Mouse (Mus musculus) stomach, postnatal 0 days (tissue): ENCODE data around the gene Ppp1r14b. TPM values are rescaled to one million over a fixed set of nuclear protein-coding genes. Genes with fewer than 3 reads are reported as not detected.

Source experiments
- ATAC-seq: fragments of 200-750 bp; cut with Nextera tagmentation; 2 replicates; pipeline ENCODE4 v1.8.0; 2017; ENCODE audit not compliant: low FRiP score, low TSS enrichment
- DNase-seq: peaks from one replicate; pipeline ENCODE4 v3.0.0-alpha.2; 2016; ENCODE audit warnings: low spot score
- H3K27ac ChIP-seq: fragments of 300-500 bp; sonication (generic); replicated peaks from 2 replicates; pipeline ENCODE4 v1.5.1; 2014; ENCODE audit warnings: mild to moderate bottlenecking, control low read depth
- H3K27me3 ChIP-seq: fragments of 300-500 bp; sonication (generic); 2 replicates; pipeline ENCODE4 v1.6.1; 2014; ENCODE audit warnings: low read length; ENCODE audit not compliant: control insufficient read depth, insufficient read depth
- H3K36me3 ChIP-seq: fragments of 300-500 bp; sonication (generic); 2 replicates; pipeline ENCODE4 v1.6.1; 2014; ENCODE audit warnings: low read length, mixed read lengths; ENCODE audit not compliant: control insufficient read depth, insufficient read depth
- H3K4me1 ChIP-seq: fragments of 300-500 bp; sonication (generic); replicated peaks from 2 replicates; pipeline ENCODE4 v1.6.1; 2014; ENCODE audit warnings: antibody characterized with exemption; ENCODE audit not compliant: control insufficient read depth, insufficient read depth
- H3K4me2 ChIP-seq: fragments of 300-500 bp; sonication (generic); replicated peaks from 2 replicates; pipeline ENCODE4 v1.6.1; 2014; ENCODE audit warnings: low read depth, mild to moderate bottlenecking, control low read depth, moderate library complexity
- H3K4me3 ChIP-seq: fragments of 300-500 bp; sonication (generic); 2 replicates; pipeline ENCODE4 v1.5.1; 2014; ENCODE audit warnings: low read depth, low read length, control low read depth
- H3K9ac ChIP-seq: fragments of 300-500 bp; sonication (generic); 2 replicates; pipeline ENCODE4 v1.6.1; 2014; ENCODE audit warnings: mild to moderate bottlenecking, low read length, control low read depth, mixed read lengths
- H3K9me3 ChIP-seq: fragments of 300-500 bp; sonication (generic); 2 replicates; pipeline ENCODE4 v1.6.1; 2016; ENCODE audit warnings: low read length; ENCODE audit not compliant: control insufficient read depth
- CTCF ChIP-seq: IDR thresholded peaks from 2 replicates; pipeline ENCODE4 v1.5.1; 2016; ENCODE audit warnings: antibody characterized with exemption, low read depth, mild to moderate bottlenecking, moderate library complexity
- EP300 ChIP-seq: optimal IDR thresholded peaks from 2 replicates; pipeline ENCODE3; 2016; ENCODE audit warnings: antibody characterized with exemption
- WGBS: fragments of 180-500 bp; shearing (Covaris S2); extraction: QIAGEN DNeasy Blood & Tissue Kit; methylation state at CpG from one replicate; pipeline ENCODE4 v1.1.7; 2014; 5-methylcytosine and 5-hydroxymethylcytosine counted together
- polyA plus RNA-seq: library from polyadenylated mRNA; unstranded; fragments of >200 nt; fragmentation: Nextera tagmentation; extraction: Ambion mirVana; gene quantifications from 2 replicates; pipeline ENCODE4 v1.2.1, GENCODE M21; 2015

Ppp1r14b gene
- polyA plus RNA-seq, 1 experiment from 2014 or later = 148 TPM

DNA sequence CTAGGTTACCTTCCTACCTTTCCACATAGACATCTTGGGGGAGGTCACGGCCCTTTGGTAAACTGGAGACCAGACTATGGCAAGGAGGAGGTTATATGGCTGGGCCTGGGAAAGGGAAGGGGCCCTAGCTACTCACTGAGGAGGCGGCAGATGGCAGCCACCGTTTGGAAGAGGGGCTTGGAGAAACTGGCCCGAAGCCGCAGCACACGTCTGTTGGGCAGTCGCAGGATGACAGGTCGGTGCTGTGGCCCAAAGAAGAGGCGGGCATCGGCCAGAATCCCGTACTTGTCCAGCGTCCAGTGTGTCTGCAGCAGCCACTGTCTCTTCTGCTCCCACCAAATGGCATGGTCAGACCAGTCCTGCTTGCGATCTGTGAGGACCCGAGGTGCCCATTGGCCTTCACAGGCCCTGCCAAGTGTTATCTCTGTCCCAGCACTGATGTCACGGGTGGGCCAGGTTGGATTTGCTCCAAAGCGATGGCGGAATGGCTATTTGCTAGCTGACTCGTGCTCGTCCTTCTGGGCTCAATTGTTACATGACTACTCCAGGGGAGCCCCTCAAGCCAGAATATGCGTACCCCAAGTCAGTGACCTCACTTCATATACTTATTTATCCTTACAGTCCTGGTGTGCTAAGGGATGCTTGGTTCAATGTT lies 39.8 kb downstream of the Ppp1r14b start:
- Histone ChIP-seq H3K9me3 (no peaks in the 10 kb centered on the region), H3K27me3 (no peaks in the 10 kb centered on the region), H3K27ac (no peak overlapping the region), H3K4me3 (no peak overlapping the region), H3K9ac (no peak overlapping the region), H3K4me1 (no peaks in the 10 kb centered on the region), H3K36me3 (no peaks in the 10 kb centered on the region; the same call in 1 of the 2 replicates), H3K4me2 (no peak overlapping the region)
- DNase-seq (no peak), ATAC-seq (no peak)
- no peak for TF ChIP-seq EP300
- no peak for TF ChIP-seq CTCF
- WGBS = 92% methylated on average over 20 of the region's 20 CpGs

DNA sequence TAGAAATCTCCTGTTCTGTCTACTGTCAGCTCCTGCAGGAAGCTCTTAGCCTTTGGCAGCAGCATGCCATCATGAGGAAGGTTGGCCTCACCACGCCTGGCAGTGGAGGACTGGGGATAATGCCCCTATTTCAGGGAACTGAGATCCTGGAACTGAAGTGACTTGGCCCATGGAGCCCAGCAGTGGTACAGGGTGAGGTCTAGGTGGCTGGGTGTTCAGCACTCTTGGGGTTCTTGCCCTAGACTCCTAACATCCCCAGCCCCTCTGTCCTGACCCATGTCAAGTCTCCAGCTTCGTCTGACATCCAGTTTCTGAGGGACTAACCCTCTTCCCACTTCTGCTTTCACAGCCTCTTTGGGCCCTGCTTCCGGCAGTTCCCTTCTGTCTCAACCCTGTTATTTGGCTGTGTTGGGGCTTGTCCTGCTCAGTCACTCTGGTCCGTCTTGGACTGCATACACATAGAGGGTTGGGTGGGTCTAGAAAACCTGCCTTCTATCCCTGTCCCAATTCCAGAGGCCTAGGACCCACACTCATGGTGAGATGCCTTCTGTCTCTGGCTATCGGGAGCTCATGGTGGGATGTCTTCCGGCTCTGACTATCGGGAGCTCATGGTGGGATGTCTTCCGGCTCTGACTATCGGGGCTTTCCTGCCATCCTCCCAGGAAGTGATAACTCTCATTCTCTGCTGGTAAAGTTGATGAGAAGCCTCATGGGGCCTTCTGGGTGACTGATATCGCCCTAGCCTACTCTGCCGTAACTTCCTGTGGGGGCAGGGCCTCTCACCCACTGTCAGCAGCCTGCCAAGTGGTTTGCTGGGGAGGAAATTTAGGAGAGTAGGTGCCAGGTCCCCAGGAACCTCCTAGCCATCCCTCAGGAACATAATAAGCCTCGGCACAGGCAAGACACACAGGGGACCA lies 43.0 kb downstream of the Ppp1r14b start:
- Histone ChIP-seq H3K4me3 (no peak overlapping the region), H3K27me3 (no peaks in the 10 kb centered on the region), H3K4me2 (no peak overlapping the region), H3K9me3 (no peaks in the 10 kb centered on the region), H3K4me1 (no peaks in the 10 kb centered on the region), H3K27ac (peak overlapping the region; percentile 53), H3K36me3 (peaks cover 10% of the 10 kb centered on the region; the same call in 1 of the 2 replicates), H3K9ac (no peak overlapping the region)
- DNase-seq (no peak), ATAC-seq (no peak)
- TF ChIP-seq CTCF = no peak
- TF ChIP-seq EP300 = no peak
- 72% methylated on average over 12 of the region's 12 CpGs for WGBS

DNA sequence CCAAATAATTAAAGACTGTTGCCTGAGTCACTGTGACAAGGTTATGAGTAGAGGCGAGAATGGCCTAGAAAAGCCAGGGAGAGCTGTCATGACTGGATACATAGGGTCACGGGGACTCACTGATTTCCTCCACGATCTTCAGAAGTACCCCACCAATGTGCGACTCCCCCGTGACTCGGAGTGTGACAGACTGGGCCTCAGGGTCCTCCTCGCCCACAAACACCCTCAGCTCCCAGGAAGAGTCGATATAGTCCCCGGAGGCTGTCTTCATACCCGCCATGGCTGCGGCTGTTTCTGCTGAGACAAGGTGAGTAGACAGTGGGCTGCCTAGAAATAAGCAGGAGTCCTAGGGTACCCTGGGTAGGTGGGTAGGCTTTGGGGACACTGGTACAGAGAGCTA lies 43.8 kb downstream of the Ppp1r14b start:
- H3K4me1 ChIP-seq = no peaks in the 10 kb centered on the region
- no peak for TF ChIP-seq EP300
- no peak for TF ChIP-seq CTCF
- H3K9me3 ChIP-seq = no peaks in the 10 kb centered on the region
- H3K4me3 ChIP-seq = no peak overlapping the region
- H3K27me3 ChIP-seq = no peaks in the 10 kb centered on the region
- WGBS = 87% methylated on average over 11 of the region's 11 CpGs
- ATAC-seq = no peak
- H3K27ac ChIP-seq = peak overlapping the region; percentile 45; the same call in 1 of the 2 replicates
- DNase-seq = no peak
- no peak overlapping the region for H3K9ac ChIP-seq
- H3K4me2 ChIP-seq = no peak overlapping the region; the same call in 1 of the 2 replicates
- peaks cover 14% of the 10 kb centered on the region for H3K36me3 ChIP-seq

DNA sequence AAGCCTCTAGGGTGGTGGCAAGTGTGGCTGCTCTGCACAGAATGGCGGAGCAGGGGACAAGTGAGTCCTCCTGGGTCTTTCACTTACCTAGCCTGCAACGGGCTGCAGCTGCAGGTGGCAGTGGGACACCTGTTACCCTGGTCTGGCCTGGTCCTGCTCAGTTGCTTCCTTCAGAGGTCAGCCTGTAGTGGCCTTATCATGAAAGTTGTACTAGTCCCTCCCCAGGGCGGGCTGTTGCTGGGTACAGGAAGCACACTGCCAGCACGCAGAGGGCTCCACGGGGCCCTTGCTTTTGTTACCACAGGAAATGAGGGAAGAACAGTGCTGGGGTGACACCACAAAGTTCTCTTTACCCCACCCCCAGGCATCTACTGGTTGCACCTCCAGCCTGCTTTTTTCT lies 44.4 kb downstream of the Ppp1r14b start, which contains the start of gene Fermt3:
Gene Fermt3 (minus strand): TSS at position 279 of the 400 bp plus-strand sequence.
- H3K27ac ChIP-seq = peak within 1 kb of the TSS; percentile 65; the same call in 1 of the 2 replicates
- no peak within 1 kb of the TSS for H3K4me3 ChIP-seq
- DNase-seq (peak; percentile 67), ATAC-seq (peak; percentile 71)
- H3K4me1 ChIP-seq = no peaks in the 10 kb centered on the region
- no peaks in the 10 kb centered on the region for H3K27me3 ChIP-seq
- TF ChIP-seq CTCF = no peak
- no peak for TF ChIP-seq EP300
- no peaks in the 10 kb centered on the region for H3K9me3 ChIP-seq
- H3K9ac ChIP-seq = no peak within 1 kb of the TSS
- WGBS = 59% methylated on average over 5 of the region's 5 CpGs
- no peak within 1 kb of the TSS; the same call in 1 of the 2 replicates for H3K4me2 ChIP-seq
- H3K36me3 ChIP-seq = peaks cover 16% of the 10 kb centered on the region

GRCm38 (mm10) chr19:7020224-7020641 lies 45.5 kb downstream of the Ppp1r14b start:
- Histone ChIP-seq H3K27me3 (no peaks in the 10 kb centered on the region), H3K9me3 (no peaks in the 10 kb centered on the region), H3K4me3 (no peak overlapping the region), H3K4me2 (no peak overlapping the region), H3K36me3 (peaks cover 20% of the 10 kb centered on the region), H3K9ac (no peak overlapping the region), H3K27ac (no peak overlapping the region), H3K4me1 (no peaks in the 10 kb centered on the region)
- TF ChIP-seq EP300 (no peak), CTCF (peak; percentile 89)
- ATAC-seq (peak; percentile 72), DNase-seq (peak; percentile 71)
- 37% methylated on average over 3 of the region's 3 CpGs for WGBS

Other genes with a start within 250 kb of the Ppp1r14b start
- gene Rps6ka4, start 134.3 kb upstream of the Ppp1r14b start, polyA plus RNA-seq = 34.7 and 34.9 TPM in 2 replicates
- 0.34 and 0.45 TPM in 2 replicates for gene Ccdc88b, start 116.8 kb upstream of the Ppp1r14b start, polyA plus RNA-seq
- 75.8 and 85.9 TPM in 2 replicates for gene Trmt112, start 65.3 kb upstream of the Ppp1r14b start, polyA plus RNA-seq
- 537 and 559 TPM in 2 replicates for gene Prdx5, start 64.9 kb upstream of the Ppp1r14b start, polyA plus RNA-seq
- gene Esrra, start 53.2 kb upstream of the Ppp1r14b start, polyA plus RNA-seq = 20.4 and 20.8 TPM in 2 replicates
- 3.7 and 4.5 TPM in 2 replicates for gene Catsperz, start 49.6 kb upstream of the Ppp1r14b start, polyA plus RNA-seq
- 0.75 and 0.98 TPM in 2 replicates for gene Kcnk4, start 40.5 kb upstream of the Ppp1r14b start, polyA plus RNA-seq
- gene Bad, start 33.1 kb upstream of the Ppp1r14b start, polyA plus RNA-seq = 79.0 and 82.8 TPM in 2 replicates
- 24.7 and 28.7 TPM in 2 replicates for gene Gpr137, start 32.5 kb upstream of the Ppp1r14b start, polyA plus RNA-seq
- 30.0 and 33.2 TPM in 2 replicates for gene Plcb3, start 1.5 kb downstream of the Ppp1r14b start, polyA plus RNA-seq
- gene Fkbp2, start 5.5 kb downstream of the Ppp1r14b start, polyA plus RNA-seq = 130 and 134 TPM in 2 replicates
- gene Vegfb, start 12.7 kb downstream of the Ppp1r14b start, polyA plus RNA-seq = 26.2 and 28.0 TPM in 2 replicates
- 33.0 and 37.2 TPM in 2 replicates for gene Dnajc4, start 17.6 kb downstream of the Ppp1r14b start, polyA plus RNA-seq
- gene Nudt22, start 21.1 kb downstream of the Ppp1r14b start, polyA plus RNA-seq = 21.1 and 21.2 TPM in 2 replicates
- 10.0 and 10.1 TPM in 2 replicates for gene Trpt1, start 21.2 kb downstream of the Ppp1r14b start, polyA plus RNA-seq
- gene Fermt3, start 44.5 kb downstream of the Ppp1r14b start, polyA plus RNA-seq = 7.6 and 8.1 TPM in 2 replicates
- 67.9 and 69.7 TPM in 2 replicates for gene Stip1, start 65.0 kb downstream of the Ppp1r14b start, polyA plus RNA-seq
- gene Macrod1, start 81.8 kb downstream of the Ppp1r14b start, polyA plus RNA-seq = 16.8 and 20.5 TPM in 2 replicates
- 1.1 and 1.6 TPM in 2 replicates for gene Flrt1, start 130.8 kb downstream of the Ppp1r14b start, polyA plus RNA-seq
- 121 and 126 TPM in 2 replicates for gene Otub1, start 231.3 kb downstream of the Ppp1r14b start, polyA plus RNA-seq
- gene Cox8a, start 242.6 kb downstream of the Ppp1r14b start, polyA plus RNA-seq = 1,651 and 1,766 TPM in 2 replicates